Mouse (Mus musculus): ENCODE measurements around the gene Ankra2.

The Ankra2 gene

GRCm38 (mm10) chr13:98296072-98296471 lies 33.2 kb downstream of the Ankra2 start:
- DNase-seq (ENCODE audit: low spot score in 2 of 2) = no peak

DNA sequence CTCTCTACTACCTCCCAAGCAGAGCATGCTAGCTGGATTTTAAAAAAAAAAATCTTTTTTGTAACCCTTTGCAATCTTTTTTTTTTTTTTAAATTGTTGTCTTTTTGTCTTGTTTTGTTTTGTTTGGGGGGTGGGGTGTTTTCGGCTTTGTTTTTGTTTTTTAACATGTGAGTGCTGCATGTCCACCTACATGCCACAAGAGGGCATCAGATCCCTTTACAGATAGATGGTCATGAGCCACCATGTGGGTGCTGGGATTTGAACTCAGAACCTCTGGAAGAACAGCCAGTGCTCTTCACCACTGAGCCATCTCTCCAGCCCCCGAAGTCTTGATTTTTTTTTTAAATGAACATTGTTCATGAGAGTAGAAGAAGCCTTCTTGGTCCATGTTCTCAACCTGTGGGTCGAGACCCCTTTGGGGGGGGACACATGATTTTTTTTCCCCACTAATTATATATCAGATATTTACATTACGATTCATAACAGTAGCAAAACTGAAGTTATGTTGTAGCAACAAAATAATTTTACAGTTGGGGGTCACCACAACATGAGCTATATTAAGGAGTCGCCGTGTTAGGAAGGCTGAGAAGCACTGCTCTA lies 35.1 kb downstream of the Ankra2 start:
- no peak for DNase-seq (ENCODE audit: low spot score in 2 of 2)

DNA sequence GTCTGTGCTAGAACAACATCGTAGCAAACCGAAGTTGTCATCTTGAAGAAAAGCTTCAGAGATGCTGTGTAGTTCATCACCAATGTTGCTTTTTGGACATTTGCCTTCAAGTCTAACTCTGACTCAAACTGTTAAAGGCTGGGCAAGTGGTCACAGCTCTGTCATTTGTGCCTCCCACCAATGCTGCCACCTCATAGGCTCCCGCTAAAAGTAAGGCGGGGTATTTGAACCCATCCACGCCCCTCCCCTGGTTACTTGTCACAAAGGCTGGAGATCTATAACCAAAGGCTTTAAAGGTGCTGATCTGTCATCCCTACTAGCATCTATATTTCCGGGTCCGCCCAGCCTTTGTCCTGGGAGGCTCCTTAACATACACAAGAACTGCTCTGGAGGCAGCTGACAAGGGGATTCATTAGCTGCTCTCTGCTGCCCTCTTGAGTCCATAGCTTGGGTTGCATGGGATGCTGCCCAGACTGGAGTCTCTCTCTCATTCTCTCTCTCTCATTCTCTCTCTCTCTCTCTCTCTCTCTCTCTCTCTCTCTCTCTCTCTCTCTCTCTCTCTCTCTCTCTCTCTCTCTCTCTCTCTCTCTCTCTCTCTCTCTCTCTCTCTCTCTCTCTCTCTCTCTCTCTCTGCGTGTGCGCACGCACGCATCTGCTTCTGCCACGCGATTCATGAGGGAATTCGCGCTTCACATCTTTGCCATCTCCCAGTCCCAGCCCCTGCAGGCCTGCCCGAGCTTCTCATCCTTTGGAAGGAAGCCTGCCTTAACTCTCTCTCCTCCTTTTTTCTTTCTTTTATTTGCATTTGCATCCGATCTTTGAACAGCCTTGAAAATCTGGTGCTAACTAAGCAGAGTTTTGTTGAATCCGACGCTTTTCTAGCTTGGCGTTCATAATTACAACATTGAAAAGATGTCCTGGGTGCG lies 36.2 kb downstream of the Ankra2 start:
- peak; percentile 63 to 64 for DNase-seq (ENCODE audit: low spot score in 2 of 2)

GRCm38 (mm10) chr13:98305257-98305656 lies 42.4 kb downstream of the Ankra2 start:
- DNase-seq (ENCODE audit: low spot score in 2 of 2) = no peak

GRCm38 (mm10) chr13:98306393-98306792 lies 43.5 kb downstream of the Ankra2 start:
- no peak for DNase-seq (ENCODE audit: low spot score in 2 of 2)

DNA sequence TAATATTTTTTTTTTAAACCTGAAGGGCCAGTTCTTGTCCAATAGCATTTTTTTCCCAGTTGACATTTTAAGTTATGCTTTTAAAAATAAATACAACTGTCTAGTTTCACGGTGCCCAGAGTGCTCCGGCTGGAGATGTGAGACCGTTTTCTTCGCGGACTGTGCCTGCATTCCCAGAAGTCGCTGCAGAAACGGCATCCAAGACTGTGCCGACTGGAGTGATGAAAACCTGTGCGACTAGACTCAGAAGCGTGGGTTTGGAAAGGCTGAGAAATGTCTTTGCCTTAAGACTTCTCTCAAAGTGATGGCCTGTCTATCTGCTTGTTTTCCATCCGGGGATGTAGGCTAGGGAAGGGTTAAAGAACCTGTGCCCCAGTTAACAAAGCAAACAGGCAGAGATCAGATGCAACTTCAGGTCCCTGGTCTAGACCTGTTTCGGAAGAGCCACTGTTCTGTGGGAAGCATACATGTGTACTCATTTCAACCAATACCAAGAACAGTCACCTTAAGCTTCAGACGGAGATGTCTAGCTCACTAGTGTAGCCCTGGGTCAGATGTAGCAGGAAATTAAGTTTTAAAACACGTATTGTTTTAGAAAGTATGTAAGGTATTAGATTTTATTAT lies 44.1 kb downstream of the Ankra2 start:
- DNase-seq (ENCODE audit: low spot score in 2 of 2) = no peak

DNA sequence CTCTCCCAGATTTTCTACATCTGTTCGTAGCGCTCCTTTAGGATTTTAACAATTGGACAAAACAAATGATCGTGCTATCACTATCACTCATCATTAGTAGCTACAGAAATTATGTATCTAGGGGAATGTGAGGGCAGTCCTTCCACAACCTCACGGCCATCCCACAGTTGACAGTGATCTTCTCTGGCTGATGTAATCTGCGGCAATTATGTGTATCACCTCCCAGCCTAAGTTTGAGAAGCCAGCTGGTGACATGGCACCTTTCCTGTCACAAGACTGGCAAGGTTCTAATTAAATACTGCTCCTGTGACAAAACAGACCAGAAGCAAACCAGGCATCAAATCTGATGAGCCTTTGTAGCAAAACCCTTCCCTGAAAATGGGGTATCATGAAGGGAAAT lies 45.1 kb downstream of the Ankra2 start:
- no peak for DNase-seq (ENCODE audit: low spot score in 2 of 2)

DNA sequence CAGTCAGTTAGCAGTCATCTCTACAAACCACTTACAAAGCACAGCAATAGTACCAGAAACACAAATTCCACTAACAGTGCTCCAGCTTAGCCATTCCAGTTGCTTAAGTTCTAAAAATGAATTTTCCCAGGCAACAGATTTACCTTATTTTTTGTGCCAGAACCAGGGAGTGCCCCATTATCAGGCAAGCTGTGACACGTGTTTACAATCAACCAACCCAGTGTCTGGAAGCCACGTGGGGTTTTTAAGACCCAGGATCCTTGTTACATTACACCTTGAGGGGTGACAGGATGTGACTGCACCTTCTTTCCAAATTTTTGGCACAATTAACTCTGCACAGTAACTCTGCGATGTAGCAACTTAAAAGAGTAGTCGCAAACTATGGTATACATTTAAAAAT lies 45.9 kb downstream of the Ankra2 start:
- DNase-seq (ENCODE audit: low spot score in 2 of 2) = no peak

GRCm38 (mm10) chr13:98311597-98311996 lies 48.7 kb downstream of the Ankra2 start:
- no peak for DNase-seq (ENCODE audit: low spot score in 2 of 2)

GRCm38 (mm10) chr13:98313631-98314030 lies 50.8 kb downstream of the Ankra2 start:
- no peak for DNase-seq (ENCODE audit: low spot score in 2 of 2)

GRCm38 (mm10) chr13:98315124-98315523 lies 52.2 kb downstream of the Ankra2 start:
- no peak for DNase-seq (ENCODE audit: low spot score in 2 of 2)

DNA sequence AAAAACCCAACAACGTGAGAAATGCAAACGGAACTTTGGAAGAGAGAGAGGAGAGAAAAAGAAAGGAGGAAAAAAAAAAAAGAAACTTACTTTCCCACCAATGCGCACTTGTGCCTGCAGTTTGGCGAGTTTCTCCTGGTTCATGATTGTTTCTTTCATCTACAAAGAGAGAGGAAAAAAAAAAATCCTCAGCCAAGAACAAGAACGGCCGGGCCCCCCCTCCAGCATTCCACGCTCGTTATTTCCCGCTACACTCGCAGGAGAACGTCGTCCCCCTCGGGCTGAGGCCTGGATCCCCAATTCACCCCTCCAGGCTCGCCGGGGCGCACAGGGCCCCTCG lies 53.2 kb downstream of the Ankra2 start:
- DNase-seq (ENCODE audit: low spot score in 2 of 2) = no peak

DNA sequence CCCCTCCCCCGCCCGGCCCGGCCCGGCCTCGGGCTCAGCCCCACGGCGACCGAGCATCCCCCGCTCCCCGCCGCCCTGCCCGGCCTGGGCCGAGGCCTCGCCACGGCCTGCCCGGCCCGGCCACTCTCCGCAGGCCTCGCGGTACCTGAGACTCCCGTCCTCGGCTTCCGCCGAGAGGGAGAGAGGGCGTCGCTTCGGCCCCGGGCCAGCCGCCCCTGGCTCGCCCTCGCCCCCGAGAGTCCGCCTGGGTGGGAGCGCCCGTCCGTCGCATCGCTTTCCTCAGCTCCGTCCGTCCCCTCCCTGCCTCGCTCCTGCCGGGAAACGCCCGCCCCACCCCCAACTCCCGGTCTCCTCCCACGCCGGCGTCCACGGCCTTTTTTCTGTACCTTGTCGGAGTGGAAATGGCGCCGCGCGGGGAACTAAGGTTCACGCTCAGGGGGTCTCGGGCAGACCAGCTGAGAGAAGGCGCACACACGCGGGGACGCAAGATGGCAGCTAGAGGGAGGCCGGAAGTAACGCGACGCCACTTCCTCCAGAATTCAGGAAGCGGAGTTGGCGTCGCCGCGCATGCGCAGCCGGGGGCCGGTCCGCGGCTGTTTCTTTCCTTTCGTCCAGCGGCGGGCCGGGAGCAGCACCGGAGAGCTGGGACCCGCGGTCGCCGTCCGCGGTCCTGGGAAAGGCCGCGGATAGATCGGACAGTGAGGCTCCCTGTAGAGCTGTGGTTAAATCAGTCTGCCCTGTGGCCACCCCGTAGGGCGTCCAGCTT lies 53.8 kb downstream of the Ankra2 start, which contains the start of gene Btf3:
Gene Btf3 (minus strand): TSS at position 527 of the 766 bp plus-strand sequence.
- DNase-seq (ENCODE audit: low spot score in 2 of 2) = peak; percentile 84 to 89

DNA sequence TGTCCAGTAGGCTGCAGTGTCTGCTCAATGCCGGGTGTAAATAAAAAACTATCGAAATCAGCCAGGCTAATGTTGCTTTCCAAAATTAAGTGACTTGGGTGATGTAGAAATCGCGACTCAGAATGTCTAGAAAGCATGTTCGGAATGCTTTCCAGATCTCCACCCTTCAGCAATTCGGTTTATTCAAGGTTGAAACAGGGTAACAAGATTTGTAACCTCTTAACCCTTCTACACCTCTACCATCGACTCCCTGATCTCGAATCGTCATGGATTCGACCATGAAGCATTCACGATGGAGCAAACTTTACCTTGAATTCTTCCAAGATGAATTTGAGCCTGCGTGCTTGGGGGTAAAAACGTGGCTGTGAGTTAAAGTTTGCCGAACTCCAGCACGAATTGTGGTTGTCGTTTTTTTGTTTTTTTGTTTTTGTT lies 54.4 kb downstream of the Ankra2 start:
- DNase-seq (ENCODE audit: low spot score in 2 of 2) = peak in 1 of 2 experiments; percentile 1

GRCm38 (mm10) chr13:98317911-98318310 lies 55.0 kb downstream of the Ankra2 start:
- DNase-seq (ENCODE audit: low spot score in 2 of 2) = no peak
